Mouse (Mus musculus): Measurements from ENCODE around the gene Tmod3.

GRCm38 (mm10) chr9:75463050-75463660 is 96.3 kb downstream of the Tmod3 start:
- TF ChIP-seq CTCF (IDR thresholded peaks at IDR 0.05; ENCODE audit: control insufficient read depth, insufficient read depth, insufficient read length) (no peak), MAX (IDR thresholded peaks at IDR 0.05) (no peak), MYOG (IDR thresholded peaks at IDR 0.05; ENCODE audit: control insufficient read depth, extremely low read depth, insufficient read length) (no peak), CEBPB (IDR thresholded peaks at IDR 0.05; ENCODE audit: low read depth) (no peak), USF1 (IDR thresholded peaks at IDR 0.05; ENCODE audit: low read depth) (no peak), FOSL1 (IDR thresholded peaks at IDR 0.05; ENCODE audit: insufficient read depth, low read length, poor library complexity, severe bottlenecking) (no peak), MYOD1 (IDR thresholded peaks at IDR 0.05; ENCODE audit: control insufficient read depth, insufficient read length, low read depth) (no peak)

Measured in C2C12 (cell line).